Mouse (Mus musculus): ENCODE measurements around the gene Serpinb9e.
"Not testable (repeated sequence)": the region's sequence is repeated elsewhere in the genome, so short reads cannot be mapped to it uniquely, and the experiment has no call there.

Gene Serpinb9e

GRCm38 (mm10) chr13:33249312-33249711 lies at the start of gene Serpinb9e:
TSS of gene Serpinb9e (plus strand) at chr13:33249612.
- not testable (repeated sequence) for DNase-seq (ENCODE audit: low read depth, low spot score)

GRCm38 (mm10) chr13:33199740-33200139 lies 49.7 kb upstream of the Serpinb9e start:
- DNase-seq (ENCODE audit: low read depth, low spot score) = no peak

GRCm38 (mm10) chr13:33308631-33309030 lies 59.2 kb downstream of the Serpinb9e start:
- not testable (repeated sequence) for DNase-seq (ENCODE audit: low read depth, low spot score)

All from c-Kit-negative CD71-positive TER-119-positive erythroid progenitor cells, embryonic 14.5 days (primary cell).